Mouse (Mus musculus): ENCODE results near the gene Dgki. TPM values are rescaled to one million over a fixed set of nuclear protein-coding genes. Genes with fewer than 3 reads are reported as not detected.

The Dgki gene
- polyA plus RNA-seq, 1 experiment from 2014 or later: 2.8 TPM

- 65% methylated on average over 4 of the region's 4 CpGs for WGBS
- H3K27ac ChIP-seq (ENCODE audit: low read depth, low read length): no peak overlapping the region
Observed at GRCm38 (mm10) chr6:37047611-37048129, 252.3 kb downstream of the Dgki start.

DNA sequence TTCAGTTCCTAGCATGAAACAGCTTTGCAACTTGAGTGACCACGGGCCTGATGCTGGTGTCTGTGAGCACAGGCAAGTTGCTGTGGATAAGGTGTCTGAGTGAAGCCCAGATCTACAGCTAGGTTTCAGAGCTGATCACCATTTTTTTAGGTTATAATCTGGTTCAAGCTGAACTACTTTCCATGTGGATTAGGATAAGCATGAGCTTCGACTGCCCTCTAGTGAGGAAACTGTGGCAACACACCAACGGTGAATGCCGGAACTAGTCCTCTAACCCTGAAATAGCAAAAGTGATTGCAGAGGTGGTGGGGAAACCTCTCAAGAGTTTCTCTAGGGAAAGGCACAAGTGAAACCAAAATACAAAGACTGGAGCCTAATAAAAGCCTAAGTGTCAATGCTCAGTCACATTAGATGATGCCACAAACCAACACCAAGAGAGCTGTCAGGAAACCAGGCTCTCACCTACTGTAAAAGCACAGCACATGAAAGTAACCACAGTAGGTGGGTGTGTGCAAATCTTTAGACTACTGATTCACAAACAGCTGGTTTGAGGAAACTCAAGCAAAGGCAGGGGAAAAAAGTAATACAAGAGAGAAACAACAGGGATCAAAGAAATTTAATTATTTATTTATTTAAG is 253.7 kb downstream of the Dgki start:
- H3K4me3 ChIP-seq (ENCODE audit: low read depth, low read length): no peak overlapping the region
- H3K27me3 ChIP-seq (ENCODE audit: control insufficient read depth, insufficient read depth, low read length): no peaks in the 10 kb centered on the region
- H3K4me2 ChIP-seq (ENCODE audit: low read depth): no peak overlapping the region
- ATAC-seq (ENCODE audit: insufficient read depth, low FRiP score, low TSS enrichment) (no peak), DNase-seq (ENCODE audit: low spot score) (peak; percentile 60)
- no peaks in the 10 kb centered on the region for H3K4me1 ChIP-seq (ENCODE audit: control insufficient read depth, insufficient read depth, low read length)
- 39% methylated on average over 4 of the region's 4 CpGs for WGBS
- H3K9ac ChIP-seq (ENCODE audit: low read length): no peak overlapping the region
- H3K36me3 ChIP-seq (ENCODE audit: control insufficient read depth, insufficient read depth, low read length): no peaks in the 10 kb centered on the region
- H3K27ac ChIP-seq (ENCODE audit: low read depth, low read length): no peak overlapping the region
- no peaks in the 10 kb centered on the region for H3K9me3 ChIP-seq (ENCODE audit: control insufficient read depth, low read length)

More at GRCm38 (mm10) chr6:37047611-37048129, 252.3 kb downstream of the Dgki start:
- Histone ChIP-seq H3K36me3 (ENCODE audit: control insufficient read depth, insufficient read depth, low read length) (no peaks in the 10 kb centered on the region), H3K27me3 (ENCODE audit: control insufficient read depth, insufficient read depth, low read length) (no peaks in the 10 kb centered on the region), H3K9ac (ENCODE audit: low read length) (no peak overlapping the region), H3K4me3 (ENCODE audit: low read depth, low read length) (no peak overlapping the region), H3K4me2 (ENCODE audit: low read depth) (no peak overlapping the region), H3K9me3 (ENCODE audit: control insufficient read depth, low read length) (no peaks in the 10 kb centered on the region), H3K4me1 (ENCODE audit: control insufficient read depth, insufficient read depth, low read length) (no peaks in the 10 kb centered on the region)
- DNase-seq (ENCODE audit: low spot score): peak; percentile 23
- no peak for ATAC-seq (ENCODE audit: insufficient read depth, low FRiP score, low TSS enrichment)

GRCm38 (mm10) chr6:37044796-37045195 is 255.2 kb downstream of the Dgki start:
- no peak overlapping the region for H3K9ac ChIP-seq (ENCODE audit: low read length)
- H3K9me3 ChIP-seq (ENCODE audit: control insufficient read depth, low read length): no peaks in the 10 kb centered on the region
- no peak for ATAC-seq (ENCODE audit: insufficient read depth, low FRiP score, low TSS enrichment)
- H3K4me1 ChIP-seq (ENCODE audit: control insufficient read depth, insufficient read depth, low read length): no peaks in the 10 kb centered on the region
- 89% methylated on average over 4 of the region's 4 CpGs for WGBS
- H3K36me3 ChIP-seq (ENCODE audit: control insufficient read depth, insufficient read depth, low read length): no peaks in the 10 kb centered on the region
- no peak overlapping the region for H3K4me2 ChIP-seq (ENCODE audit: low read depth)
- no peak overlapping the region for H3K27ac ChIP-seq (ENCODE audit: low read depth, low read length)
- H3K27me3 ChIP-seq (ENCODE audit: control insufficient read depth, insufficient read depth, low read length): no peaks in the 10 kb centered on the region
- H3K4me3 ChIP-seq (ENCODE audit: low read depth, low read length): no peak overlapping the region
- DNase-seq (ENCODE audit: low spot score): no peak

GRCm38 (mm10) chr6:37038444-37038843 is 261.5 kb downstream of the Dgki start:
- DNase-seq (ENCODE audit: low spot score) (peak; percentile 19), ATAC-seq (ENCODE audit: insufficient read depth, low FRiP score, low TSS enrichment) (peak; percentile 50; the same call in 1 of the 2 replicates)
- Histone ChIP-seq H3K9ac (ENCODE audit: low read length) (no peak overlapping the region), H3K9me3 (ENCODE audit: control insufficient read depth, low read length) (no peaks in the 10 kb centered on the region), H3K4me3 (ENCODE audit: low read depth, low read length) (no peak overlapping the region), H3K27ac (ENCODE audit: low read depth, low read length) (no peak overlapping the region), H3K36me3 (ENCODE audit: control insufficient read depth, insufficient read depth, low read length) (no peaks in the 10 kb centered on the region), H3K27me3 (ENCODE audit: control insufficient read depth, insufficient read depth, low read length) (no peaks in the 10 kb centered on the region), H3K4me2 (ENCODE audit: low read depth) (no peak overlapping the region), H3K4me1 (ENCODE audit: control insufficient read depth, insufficient read depth, low read length) (peaks cover 3% of the 10 kb centered on the region; the same call in 1 of the 2 replicates)
- WGBS: 57% methylated on average over 8 of the region's 8 CpGs

DNA sequence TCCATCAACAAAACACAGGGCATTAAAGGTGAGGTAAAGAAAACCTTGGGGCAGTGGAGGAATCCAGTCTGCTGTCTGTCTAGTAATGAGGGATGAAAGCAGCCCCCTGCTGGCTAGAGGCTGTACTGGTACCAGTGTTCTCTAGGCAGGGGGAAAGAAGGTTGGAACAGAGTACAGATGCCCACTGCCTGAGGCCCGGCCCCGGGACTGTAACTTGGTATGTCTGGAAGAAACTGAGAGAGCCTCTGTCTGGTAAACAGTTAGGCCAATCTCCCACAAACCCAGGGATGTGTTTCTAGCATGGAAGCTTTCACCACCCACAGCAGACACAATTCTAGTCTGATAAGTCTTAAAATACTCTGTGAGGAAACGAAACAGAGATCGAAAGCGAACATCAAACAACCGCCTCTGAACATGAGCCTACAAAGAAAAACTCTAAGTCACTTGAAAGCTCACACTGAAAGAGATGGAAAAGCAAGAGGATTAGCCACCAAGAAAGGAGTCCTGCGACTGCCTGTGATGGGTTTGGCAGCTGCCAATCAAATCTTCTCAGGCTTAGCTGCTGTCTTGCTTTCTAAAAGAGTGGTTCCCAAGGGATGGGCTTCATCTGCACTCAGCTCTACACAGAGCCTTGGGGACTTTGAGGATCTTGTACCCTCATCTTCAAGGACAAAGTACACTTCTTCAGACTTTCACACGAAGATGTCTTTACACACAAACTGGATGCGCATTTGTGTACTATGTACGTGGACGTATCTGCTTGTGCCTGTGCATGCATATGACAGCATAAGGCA is 262.7 kb downstream of the Dgki start:
- Histone ChIP-seq H3K4me1 (ENCODE audit: control insufficient read depth, insufficient read depth, low read length) (peaks cover 3% of the 10 kb centered on the region; the same call in 1 of the 2 replicates), H3K4me3 (ENCODE audit: low read depth, low read length) (no peak overlapping the region), H3K27ac (ENCODE audit: low read depth, low read length) (no peak overlapping the region), H3K27me3 (ENCODE audit: control insufficient read depth, insufficient read depth, low read length) (no peaks in the 10 kb centered on the region), H3K4me2 (ENCODE audit: low read depth) (no peak overlapping the region), H3K36me3 (ENCODE audit: control insufficient read depth, insufficient read depth, low read length) (no peaks in the 10 kb centered on the region), H3K9ac (ENCODE audit: low read length) (no peak overlapping the region), H3K9me3 (ENCODE audit: control insufficient read depth, low read length) (no peaks in the 10 kb centered on the region)
- DNase-seq (ENCODE audit: low spot score) (peak; percentile 67), ATAC-seq (ENCODE audit: insufficient read depth, low FRiP score, low TSS enrichment) (peak; percentile 87)
- 81% methylated on average over 11 of the region's 11 CpGs for WGBS

- DNase-seq (ENCODE audit: low spot score) (no peak), ATAC-seq (ENCODE audit: insufficient read depth, low FRiP score, low TSS enrichment) (no peak)
- no peaks in the 10 kb centered on the region for H3K27me3 ChIP-seq (ENCODE audit: control insufficient read depth, insufficient read depth, low read length)
- no peak overlapping the region for H3K4me3 ChIP-seq (ENCODE audit: low read depth, low read length)
- H3K9ac ChIP-seq (ENCODE audit: low read length): no peak overlapping the region
- H3K9me3 ChIP-seq (ENCODE audit: control insufficient read depth, low read length): no peaks in the 10 kb centered on the region
- no peak overlapping the region for H3K27ac ChIP-seq (ENCODE audit: low read depth, low read length)
- H3K4me1 ChIP-seq (ENCODE audit: control insufficient read depth, insufficient read depth, low read length): peaks cover 3% of the 10 kb centered on the region; the same call in 1 of the 2 replicates
- WGBS: 92% methylated on average over 6 of the region's 6 CpGs
- H3K4me2 ChIP-seq (ENCODE audit: low read depth): no peak overlapping the region
- no peaks in the 10 kb centered on the region for H3K36me3 ChIP-seq (ENCODE audit: control insufficient read depth, insufficient read depth, low read length)
Observed at GRCm38 (mm10) chr6:37035681-37036080, 264.3 kb downstream of the Dgki start.

GRCm38 (mm10) chr6:37030986-37031385 is 269.0 kb downstream of the Dgki start:
- no peaks in the 10 kb centered on the region for H3K9me3 ChIP-seq (ENCODE audit: control insufficient read depth, low read length)
- no peaks in the 10 kb centered on the region for H3K36me3 ChIP-seq (ENCODE audit: control insufficient read depth, insufficient read depth, low read length)
- H3K27ac ChIP-seq (ENCODE audit: low read depth, low read length): no peak overlapping the region
- H3K4me3 ChIP-seq (ENCODE audit: low read depth, low read length): no peak overlapping the region
- no peaks in the 10 kb centered on the region for H3K27me3 ChIP-seq (ENCODE audit: control insufficient read depth, insufficient read depth, low read length)
- no peak for ATAC-seq (ENCODE audit: insufficient read depth, low FRiP score, low TSS enrichment)
- no peaks in the 10 kb centered on the region for H3K4me1 ChIP-seq (ENCODE audit: control insufficient read depth, insufficient read depth, low read length)
- DNase-seq (ENCODE audit: low spot score): no peak
- H3K4me2 ChIP-seq (ENCODE audit: low read depth): no peak overlapping the region
- WGBS: 92% methylated on average over 1 of the region's 1 CpGs
- no peak overlapping the region for H3K9ac ChIP-seq (ENCODE audit: low read length)

DNA sequence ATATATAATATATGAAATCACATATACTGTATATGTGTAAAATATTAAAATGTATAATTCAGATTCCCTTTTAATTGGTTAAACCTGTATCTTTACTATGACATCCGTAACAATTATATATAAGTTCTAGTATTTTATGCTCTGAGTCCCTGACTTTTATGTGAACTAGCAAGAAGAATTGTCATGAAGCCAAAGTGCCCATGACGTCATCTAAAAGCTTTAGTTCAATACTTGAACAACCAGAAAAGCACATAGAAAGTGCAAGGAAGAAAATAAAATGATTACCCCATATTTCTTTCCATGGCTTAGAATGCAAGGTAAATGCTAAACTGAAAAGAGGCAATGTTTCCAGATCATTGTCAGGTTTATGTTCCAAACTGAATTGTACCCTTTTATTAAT is 269.6 kb downstream of the Dgki start:
- H3K27ac ChIP-seq (ENCODE audit: low read depth, low read length): no peak overlapping the region
- no peak overlapping the region for H3K4me3 ChIP-seq (ENCODE audit: low read depth, low read length)
- H3K4me2 ChIP-seq (ENCODE audit: low read depth): no peak overlapping the region
- H3K9me3 ChIP-seq (ENCODE audit: control insufficient read depth, low read length): no peaks in the 10 kb centered on the region
- no peak overlapping the region for H3K9ac ChIP-seq (ENCODE audit: low read length)
- H3K27me3 ChIP-seq (ENCODE audit: control insufficient read depth, insufficient read depth, low read length): no peaks in the 10 kb centered on the region
- no peaks in the 10 kb centered on the region for H3K36me3 ChIP-seq (ENCODE audit: control insufficient read depth, insufficient read depth, low read length)
- ATAC-seq (ENCODE audit: insufficient read depth, low FRiP score, low TSS enrichment) (no peak), DNase-seq (ENCODE audit: low spot score) (no peak)
- no peaks in the 10 kb centered on the region for H3K4me1 ChIP-seq (ENCODE audit: control insufficient read depth, insufficient read depth, low read length)
- 84% methylated on average over 2 of the region's 2 CpGs for WGBS

Measured in neural tube, embryonic 11.5 days (tissue).